Mouse (Mus musculus): ENCODE data around the gene Dapk2.

DNA sequence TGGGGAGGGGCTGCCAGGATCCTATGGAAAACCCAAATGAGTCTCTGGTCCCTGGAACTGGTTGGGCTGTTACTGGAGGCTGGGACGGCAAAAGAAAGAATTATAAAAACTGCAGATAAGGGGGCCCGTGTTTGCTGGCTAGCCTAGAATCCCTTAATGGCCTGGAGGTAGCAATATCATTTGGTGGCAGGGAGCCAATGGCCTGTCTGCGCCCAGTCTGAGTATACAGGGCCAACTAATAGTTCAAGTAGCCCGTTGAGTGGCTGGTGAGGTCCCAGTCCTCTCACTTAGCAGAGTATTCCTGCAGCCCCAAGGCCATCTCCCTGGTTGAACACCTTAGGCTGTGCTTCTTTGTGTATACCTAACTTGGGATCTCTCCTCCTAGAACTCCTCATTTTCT is 83.7 kb downstream of the Dapk2 start:
- TF ChIP-seq CTCF (IDR thresholded peaks at IDR 0.05; ENCODE audit: insufficient read depth, low read depth, low read length) (no peak), POLR2A (IDR thresholded peaks at IDR 0.05; ENCODE audit: insufficient read depth, low read depth, low read length) (no peak)

All from olfactory bulb, adult 2 months (tissue).